Mouse (Mus musculus) limb, embryonic 11.5 days (tissue): Measurements from ENCODE around the gene Snw1. TPM values are rescaled to one million over a fixed set of nuclear protein-coding genes. Genes with fewer than 3 reads are reported as not detected.
"Not testable (repeated sequence)": the region's sequence is repeated elsewhere in the genome, so short reads cannot be mapped to it uniquely, and the experiment has no call there.

Experiments used
- ATAC-seq: fragments of 200-750 bp; cut with Nextera tagmentation; 2 replicates; pipeline ENCODE4 v1.8.0; 2017; ENCODE audit warnings: low read depth; ENCODE audit not compliant: insufficient number of reproducible peaks, low FRiP score, low TSS enrichment
- DNase-seq: peaks from one replicate; pipeline ENCODE4 v3.0.0-alpha.2; 2015; ENCODE audit warnings: low spot score
- H3K27ac ChIP-seq: fragments of 300-500 bp; sonication (generic); replicated peaks from 2 replicates; pipeline ENCODE4 v1.5.1; 2014; ENCODE audit warnings: low read depth, mild to moderate bottlenecking, low read length
- H3K27me3 ChIP-seq: fragments of 300-500 bp; sonication (generic); 2 replicates; pipeline ENCODE4 v1.6.1; 2014; ENCODE audit warnings: mild to moderate bottlenecking, low read length, mixed read lengths; ENCODE audit not compliant: control insufficient read depth, insufficient read depth
- H3K36me3 ChIP-seq: fragments of 300-500 bp; sonication (generic); 2 replicates; pipeline ENCODE4 v1.6.1; 2014; ENCODE audit warnings: mild to moderate bottlenecking, low read length, moderate library complexity, mixed read lengths; ENCODE audit not compliant: control insufficient read depth, insufficient read depth
- H3K4me1 ChIP-seq: fragments of 300-500 bp; sonication (generic); 2 replicates; pipeline ENCODE4 v1.6.1; 2014; ENCODE audit warnings: low read length, mixed read lengths; ENCODE audit not compliant: control insufficient read depth, insufficient read depth
- H3K4me2 ChIP-seq: fragments of 300-500 bp; sonication (generic); 2 replicates; pipeline ENCODE4 v1.6.1; 2014; ENCODE audit warnings: low read depth, mild to moderate bottlenecking, moderate library complexity; ENCODE audit not compliant: severe bottlenecking
- H3K4me3 ChIP-seq: fragments of 300-500 bp; sonication (generic); 2 replicates; pipeline ENCODE4 v1.5.1; 2014; ENCODE audit warnings: low read depth, low read length
- H3K9ac ChIP-seq: fragments of 300-500 bp; sonication (generic); 2 replicates; pipeline ENCODE4 v1.6.1; 2014; ENCODE audit warnings: mild to moderate bottlenecking, low read length
- H3K9me3 ChIP-seq: fragments of 300-500 bp; sonication (generic); 2 replicates; pipeline ENCODE4 v1.6.1; 2016; ENCODE audit warnings: low read length; ENCODE audit not compliant: control insufficient read depth
- WGBS: fragments of 180-500 bp; shearing (Covaris S2); extraction: QIAGEN DNeasy Blood & Tissue Kit; methylation state at CpG from one replicate; pipeline ENCODE4 v1.1.7; 2014; 5-methylcytosine and 5-hydroxymethylcytosine counted together
- polyA plus RNA-seq: library from polyadenylated mRNA; unstranded; fragments of >200 nt; fragmentation: Nextera tagmentation; extraction: Ambion mirVana; gene quantifications from 2 replicates; pipeline ENCODE4 v1.2.1, GENCODE M21; 2014

Snw1 gene
- 169 and 183 TPM in 2 replicates for polyA plus RNA-seq

- 3% methylated on average over 45 of the region's 45 CpGs for WGBS
- ATAC-seq (peak; percentile 93), DNase-seq (peak; percentile 96)
- H3K4me2 ChIP-seq: peak within 1 kb of the TSS; percentile 47
- H3K4me3 ChIP-seq: peak within 1 kb of the TSS; percentile 73
- peak within 1 kb of the TSS; percentile 72 for H3K27ac ChIP-seq
- peak within 1 kb of the TSS; percentile 92 for H3K9ac ChIP-seq
- no peaks in the 10 kb centered on the region for H3K27me3 ChIP-seq
- peaks cover 4% of the 10 kb centered on the region; the same call in 1 of the 2 replicates for H3K36me3 ChIP-seq
- no peaks in the 10 kb centered on the region for H3K9me3 ChIP-seq
- H3K4me1 ChIP-seq: 0 out of 2 replicates have a peak, but pooled peaks cover 4% of the 10 kb centered on the region
Measured at GRCm38 (mm10) chr12:87471964-87472786, at the start of gene Snw1. Gene Snw1, minus strand, starts transcription at chr12:87472274.

- not testable (repeated sequence) for H3K9me3 ChIP-seq, H3K36me3 ChIP-seq, H3K9ac ChIP-seq, H3K4me2 ChIP-seq, H3K4me3 ChIP-seq, H3K4me1 ChIP-seq, H3K27me3 ChIP-seq, ATAC-seq, H3K27ac ChIP-seq, DNase-seq
- 67% methylated on average over 3 of the region's 3 CpGs for WGBS
Measured at GRCm38 (mm10) chr12:87519616-87520015, 47.5 kb upstream of the Snw1 start.

GRCm38 (mm10) chr12:87514016-87514415, 41.9 kb upstream of the Snw1 start, which contains the start of gene Gm8300:
Gene Gm8300, plus strand, starts transcription at chr12:87514316.
- not testable (repeated sequence) for H3K4me1 ChIP-seq, H3K4me3 ChIP-seq, H3K36me3 ChIP-seq, DNase-seq, H3K27ac ChIP-seq, ATAC-seq, H3K4me2 ChIP-seq, H3K9ac ChIP-seq, H3K27me3 ChIP-seq, H3K9me3 ChIP-seq
- 89% methylated on average over 4 of the region's 4 CpGs for WGBS

- H3K27me3 ChIP-seq, H3K27ac ChIP-seq, ATAC-seq, H3K4me2 ChIP-seq, H3K4me3 ChIP-seq, H3K9ac ChIP-seq, H3K9me3 ChIP-seq, DNase-seq, H3K36me3 ChIP-seq, H3K4me1 ChIP-seq: not testable (repeated sequence)
- 91% methylated on average over 3 of the region's 3 CpGs for WGBS
Measured at GRCm38 (mm10) chr12:87494421-87494820, 22.3 kb upstream of the Snw1 start, which contains the start of gene Gm5788. Gene Gm5788, plus strand, starts transcription at chr12:87494721.

GRCm38 (mm10) chr12:87488683-87489082, 16.6 kb upstream of the Snw1 start:
- 63% methylated on average over 2 of the region's 2 CpGs for WGBS
- H3K9ac ChIP-seq, H3K4me1 ChIP-seq, H3K36me3 ChIP-seq, H3K4me3 ChIP-seq, ATAC-seq, H3K27ac ChIP-seq, H3K9me3 ChIP-seq, DNase-seq, H3K4me2 ChIP-seq, H3K27me3 ChIP-seq: not testable (repeated sequence)

- not testable (repeated sequence) for H3K36me3 ChIP-seq, H3K9ac ChIP-seq, H3K27me3 ChIP-seq, ATAC-seq, H3K9me3 ChIP-seq, H3K4me3 ChIP-seq, H3K4me2 ChIP-seq, H3K4me1 ChIP-seq, DNase-seq, H3K27ac ChIP-seq
- 89% methylated on average over 5 of the region's 5 CpGs for WGBS
Measured at GRCm38 (mm10) chr12:87482482-87482881, 10.4 kb upstream of the Snw1 start.

GRCm38 (mm10) chr12:87474756-87475155, 2.7 kb upstream of the Snw1 start:
- H3K9me3 ChIP-seq: no peaks in the 10 kb centered on the region
- no peak overlapping the region for H3K4me2 ChIP-seq
- H3K36me3 ChIP-seq: no peaks in the 10 kb centered on the region
- whole genome bisulfite sequencing: 81% methylated on average over 3 of the region's 3 CpGs
- ATAC-seq (no peak), DNase-seq (no peak)
- H3K27ac ChIP-seq: no peak overlapping the region
- H3K4me1 ChIP-seq: 0 out of 2 replicates have a peak, but pooled peaks cover 4% of the 10 kb centered on the region
- H3K27me3 ChIP-seq: no peaks in the 10 kb centered on the region
- no peak overlapping the region for H3K9ac ChIP-seq
- H3K4me3 ChIP-seq: no peak overlapping the region

GRCm38 (mm10) chr12:87471421-87471963, 582 bp downstream of the Snw1 start:
- no peaks in the 10 kb centered on the region for H3K9me3 ChIP-seq
- H3K4me1 ChIP-seq: 0 out of 2 replicates have a peak, but pooled peaks cover 4% of the 10 kb centered on the region
- H3K4me3 ChIP-seq: peak overlapping the region; percentile 73
- peak overlapping the region; percentile 47 for H3K4me2 ChIP-seq
- H3K36me3 ChIP-seq: peaks cover 7% of the 10 kb centered on the region; the same call in 1 of the 2 replicates
- no peak for DNase-seq
- peak overlapping the region; percentile 72 for H3K27ac ChIP-seq
- WGBS: under 1% methylated on average over 19 of the region's 19 CpGs
- ATAC-seq: no peak
- no peaks in the 10 kb centered on the region for H3K27me3 ChIP-seq
- peak overlapping the region; percentile 92 for H3K9ac ChIP-seq
